Mouse (Mus musculus) activated CD4-positive, CD25-positive, alpha-beta regulatory T cell, adult 9 weeks (primary cell): ENCODE results near the gene F5. TPM values are rescaled to one million over a fixed set of nuclear protein-coding genes. Genes with fewer than 3 reads are reported as not detected.

ENCODE experiments used
- polyA plus RNA-seq: library from polyadenylated mRNA; unstranded; fragments of 100-300 nt; shearing (Covaris generic); gene quantifications from one replicate; pipeline ENCODE4 v1.2.1, GENCODE M21; 2017

F5 gene
- polyA plus RNA-seq, result not detected

DNA sequence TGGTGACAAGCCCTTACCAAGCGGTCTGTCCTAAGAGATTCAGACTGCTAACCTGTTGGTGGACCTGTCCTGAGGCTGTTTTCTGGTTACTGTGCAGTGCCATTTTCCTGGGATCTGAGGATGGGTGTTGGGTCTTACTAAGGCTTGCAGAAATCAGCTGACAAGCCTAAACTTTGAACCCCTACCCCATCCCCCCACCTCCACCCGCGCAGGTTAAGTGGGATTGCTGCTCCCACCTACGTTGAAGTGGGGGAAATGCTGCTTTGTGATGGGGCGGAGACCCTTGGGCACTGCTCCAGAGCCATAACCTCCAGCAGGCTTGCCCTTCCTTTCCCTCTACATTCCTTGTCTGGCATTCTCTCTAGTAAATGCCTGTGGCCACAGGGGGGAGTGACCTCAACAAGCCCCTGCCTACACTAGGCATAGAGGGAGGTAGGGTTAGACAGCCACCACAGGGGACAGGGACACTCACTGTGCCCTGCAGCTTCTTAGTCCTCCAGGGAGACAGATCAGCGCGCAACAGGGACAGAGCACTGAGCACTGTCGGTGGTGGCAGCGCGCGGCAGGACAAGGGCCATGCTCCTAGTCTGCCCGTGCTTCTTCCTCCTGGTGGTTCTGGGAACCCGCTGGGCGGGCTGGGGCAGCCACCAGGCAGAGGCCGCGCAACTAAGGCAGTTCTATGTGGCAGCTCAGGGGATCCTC lies at the start of gene F5:
Gene F5 (plus strand): TSS at position 452 of the 702 bp plus-strand sequence.

GRCm38 (mm10) chr1:164114947-164115493 lies 36.6 kb upstream of the F5 start, which contains the start of gene Selp:
Selp (plus strand) TSS chr1:164115264.

DNA sequence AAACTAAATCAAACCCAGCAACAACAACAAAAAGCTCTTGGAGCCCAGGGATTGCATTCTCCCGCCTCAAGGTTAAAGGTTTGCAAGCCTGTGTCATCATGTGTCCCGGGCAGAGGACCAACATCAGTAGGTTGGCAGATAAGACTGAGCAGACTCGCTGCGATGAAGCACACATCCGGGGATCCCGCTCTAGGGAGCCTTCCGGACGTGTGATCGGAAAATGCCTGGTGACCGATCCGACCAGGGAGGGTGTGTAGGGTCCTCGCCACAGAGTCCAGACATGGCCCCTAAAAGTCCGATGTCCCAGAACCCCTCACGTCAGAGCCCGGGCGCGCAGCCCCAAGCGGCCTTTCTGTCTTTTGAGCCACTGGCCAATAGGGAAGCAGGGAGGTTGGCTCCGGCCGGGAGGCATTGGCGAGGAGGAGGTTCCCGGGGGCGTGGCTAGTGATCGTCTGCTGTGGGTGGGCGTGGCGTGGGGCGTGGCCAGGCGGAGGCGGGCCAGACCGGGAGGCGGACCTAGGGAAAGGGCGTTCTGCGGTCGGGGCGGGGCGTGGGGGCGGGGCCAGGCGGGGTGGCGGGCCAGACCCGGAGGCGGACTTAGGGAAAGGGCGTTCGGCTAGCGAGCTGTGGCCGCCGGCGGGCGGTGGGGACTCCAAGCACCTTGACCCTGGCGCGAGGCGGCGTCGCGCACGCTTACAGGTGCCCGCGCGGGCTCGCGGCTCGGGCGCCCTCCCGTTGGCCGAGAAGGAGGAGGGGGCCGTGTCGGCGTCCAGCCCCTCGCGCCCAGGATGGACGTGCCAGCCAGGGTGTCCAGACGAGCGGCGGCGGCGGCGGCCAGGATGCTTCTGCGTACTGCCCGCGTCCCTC lies 97.1 kb downstream of the F5 start, which contains the start of gene Slc19a2:
Gene Slc19a2 (plus strand): TSS at position 582 of the 867 bp plus-strand sequence.

Other genes starting within 250 kb of the F5 start
- gene Scyl3, start 222.7 kb upstream of the F5 start, polyA plus RNA-seq, result 38.4 TPM
- gene BC055324, start 157.0 kb upstream of the F5 start, polyA plus RNA-seq, result 4.5 TPM
- gene Mettl18, start 156.9 kb upstream of the F5 start, polyA plus RNA-seq, result 25.7 TPM
- 0.31 TPM for gene Sele, start 103.6 kb upstream of the F5 start, polyA plus RNA-seq
- 839 TPM for gene Sell, start 89.9 kb upstream of the F5 start, polyA plus RNA-seq
- 4.1 TPM for gene Selp, start 36.6 kb upstream of the F5 start, polyA plus RNA-seq
- 1.1 TPM for gene Slc19a2, start 97.2 kb downstream of the F5 start, polyA plus RNA-seq
- 9.4 TPM for gene Ccdc181, start 123.7 kb downstream of the F5 start, polyA plus RNA-seq
- 20.1 TPM for gene Nme7, start 152.3 kb downstream of the F5 start, polyA plus RNA-seq
- gene Blzf1, start 155.7 kb downstream of the F5 start, polyA plus RNA-seq, result 19.6 TPM